Mouse (Mus musculus) heart, postnatal 0 days (tissue): ENCODE measurements around the gene Selenof.

Experiments used
- CTCF ChIP-seq: IDR thresholded peaks from 2 replicates; pipeline ENCODE4 v1.5.1; 2016; ENCODE audit warnings: antibody characterized with exemption, control low read depth, low read depth
- EP300 ChIP-seq: IDR thresholded peaks from 2 replicates; pipeline ENCODE4 v1.6.1; 2016; ENCODE audit warnings: antibody characterized with exemption, low read depth

DNA sequence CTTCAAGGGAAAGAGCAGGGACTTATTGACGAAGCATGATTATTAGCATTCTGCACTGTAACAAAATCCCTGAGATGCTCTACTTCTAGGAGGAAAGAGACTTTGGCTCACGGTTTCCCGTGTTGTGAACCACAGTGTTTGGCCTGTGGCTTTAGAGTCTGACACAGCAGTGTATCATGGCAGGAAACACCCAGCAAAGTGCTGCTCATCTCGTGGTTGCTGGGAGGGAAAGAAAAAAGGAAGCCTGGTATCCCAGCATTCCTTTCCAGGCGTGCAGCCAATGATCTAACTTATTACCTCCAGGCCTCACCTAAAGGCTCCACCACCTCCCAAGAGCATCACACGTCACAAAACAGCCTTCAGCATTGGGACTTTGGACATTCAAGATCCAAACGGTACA lies 32.7 kb downstream of the Selenof start:
- no peak for TF ChIP-seq CTCF
- no peak for TF ChIP-seq EP300
